Mouse (Mus musculus): ENCODE data around the gene Gm3776. TPM values are rescaled to one million over a fixed set of nuclear protein-coding genes. Genes with fewer than 3 reads are reported as not detected.
A peak's percentile ranks its signal among the peaks of the same experiment; 100 is the strongest.
"Not testable (repeated sequence)": the region's sequence is repeated elsewhere in the genome, so short reads cannot be mapped to it uniquely, and the experiment has no call there.

Gm3776 gene
- polyA plus RNA-seq, 1 experiment from 2014 or later: not detected

DNA sequence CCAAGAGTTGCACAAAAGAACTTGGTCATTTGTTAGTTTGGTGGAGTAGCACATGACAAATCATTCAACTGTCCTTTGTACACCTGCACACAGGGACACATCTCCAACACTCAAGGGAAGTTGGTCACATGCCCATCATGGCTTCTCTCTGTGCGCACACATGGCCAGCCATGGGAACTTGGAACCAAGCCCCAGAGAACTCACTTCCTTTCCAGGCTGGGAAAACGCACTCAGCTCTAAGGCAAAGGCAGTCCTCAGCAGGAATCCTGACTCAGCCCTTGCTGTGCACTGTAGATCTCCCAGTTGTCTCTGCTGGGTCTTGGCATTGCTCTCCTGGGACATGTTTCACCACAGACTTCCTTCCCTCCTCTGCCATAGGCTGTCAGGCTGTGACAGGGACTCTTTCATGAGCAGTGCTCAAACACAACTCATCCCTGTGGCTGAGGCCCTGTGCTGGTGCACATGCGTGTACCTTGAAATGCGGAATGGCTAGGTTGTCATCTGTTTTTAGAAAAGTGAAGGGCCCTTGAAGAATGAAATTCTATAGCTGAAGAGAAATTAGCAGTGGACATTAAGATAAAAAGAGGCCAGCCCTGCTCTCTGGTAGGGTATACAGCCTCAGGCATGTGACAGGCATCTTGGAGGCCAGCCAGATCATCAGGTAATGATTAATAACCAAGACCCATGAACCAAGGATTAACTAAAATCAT lies 25.2 kb downstream of the Gm3776 start:
- not testable (repeated sequence) for H3K27me3 ChIP-seq (ENCODE audit: control insufficient read depth, insufficient read depth, low read length); DNase-seq (ENCODE audit: low spot score); H3K4me2 ChIP-seq (ENCODE audit: low read depth); H3K27ac ChIP-seq (ENCODE audit: low read depth, low read length); H3K9ac ChIP-seq (ENCODE audit: low read length); H3K4me3 ChIP-seq (ENCODE audit: low read depth, low read length); ATAC-seq (ENCODE audit: insufficient read depth, low FRiP score, low TSS enrichment); H3K4me1 ChIP-seq (ENCODE audit: control insufficient read depth, insufficient read depth, low read length); H3K9me3 ChIP-seq (ENCODE audit: control insufficient read depth, low read length); H3K36me3 ChIP-seq (ENCODE audit: control insufficient read depth, insufficient read depth, low read length)
- 83% methylated on average over 4 of the region's 4 CpGs for WGBS

DNA sequence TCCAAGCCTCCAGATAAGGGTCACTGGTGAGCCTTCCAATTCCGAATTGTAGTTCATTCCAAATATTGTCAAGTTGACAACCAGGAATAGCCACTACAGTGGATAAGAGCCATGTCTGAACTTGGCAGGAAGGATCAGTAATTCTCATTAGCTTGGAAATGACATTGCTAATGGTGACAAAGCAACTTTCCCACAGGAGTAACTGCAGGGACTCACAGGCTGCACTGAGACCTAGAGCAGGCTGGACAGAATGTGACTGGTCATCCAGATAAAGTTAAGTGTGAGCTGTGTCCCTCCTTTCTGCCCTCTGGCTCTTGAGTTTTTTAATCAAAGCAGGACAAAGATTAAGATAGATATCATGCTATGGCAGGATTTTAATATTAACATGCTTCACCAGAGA lies 32.1 kb downstream of the Gm3776 start:
- H3K36me3 ChIP-seq (ENCODE audit: control insufficient read depth, insufficient read depth, low read length); H3K9me3 ChIP-seq (ENCODE audit: control insufficient read depth, low read length); DNase-seq (ENCODE audit: low spot score); ATAC-seq (ENCODE audit: insufficient read depth, low FRiP score, low TSS enrichment); H3K4me2 ChIP-seq (ENCODE audit: low read depth); H3K4me3 ChIP-seq (ENCODE audit: low read depth, low read length); H3K4me1 ChIP-seq (ENCODE audit: control insufficient read depth, insufficient read depth, low read length); H3K27me3 ChIP-seq (ENCODE audit: control insufficient read depth, insufficient read depth, low read length); H3K27ac ChIP-seq (ENCODE audit: low read depth, low read length); H3K9ac ChIP-seq (ENCODE audit: low read length): not testable (repeated sequence)
- WGBS: 76% methylated on average over 1 of the region's 1 CpGs

DNA sequence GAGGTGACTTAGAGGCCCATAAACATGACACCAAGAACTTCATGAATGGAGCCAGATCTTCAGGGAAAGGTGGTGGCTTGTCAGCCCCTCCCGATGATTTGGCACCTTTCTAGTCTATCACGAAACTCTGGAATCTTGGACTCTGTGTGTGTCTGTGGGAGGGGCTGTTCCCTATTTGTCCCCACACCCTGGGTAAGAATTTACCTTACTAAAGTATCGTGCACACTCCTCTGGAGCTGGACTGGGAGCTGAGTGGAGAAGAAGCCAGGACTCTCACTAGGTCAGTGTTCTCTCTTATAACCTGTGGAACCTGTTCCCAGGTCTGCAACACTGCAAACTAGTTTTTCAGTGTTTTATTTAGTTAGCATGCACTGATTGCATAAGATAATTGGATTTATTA lies 32.8 kb downstream of the Gm3776 start, which contains the start of gene Gm10639:
Gm10639 (plus strand) TSS at position 201 of the 400 bp plus-strand sequence.
- H3K27ac ChIP-seq (ENCODE audit: low read depth, low read length); H3K4me3 ChIP-seq (ENCODE audit: low read depth, low read length); H3K27me3 ChIP-seq (ENCODE audit: control insufficient read depth, insufficient read depth, low read length); ATAC-seq (ENCODE audit: insufficient read depth, low FRiP score, low TSS enrichment); H3K4me2 ChIP-seq (ENCODE audit: low read depth); H3K9ac ChIP-seq (ENCODE audit: low read length); H3K4me1 ChIP-seq (ENCODE audit: control insufficient read depth, insufficient read depth, low read length); H3K36me3 ChIP-seq (ENCODE audit: control insufficient read depth, insufficient read depth, low read length); DNase-seq (ENCODE audit: low spot score); H3K9me3 ChIP-seq (ENCODE audit: control insufficient read depth, low read length): not testable (repeated sequence)
- WGBS: 92% methylated on average over 3 of the region's 3 CpGs

DNA sequence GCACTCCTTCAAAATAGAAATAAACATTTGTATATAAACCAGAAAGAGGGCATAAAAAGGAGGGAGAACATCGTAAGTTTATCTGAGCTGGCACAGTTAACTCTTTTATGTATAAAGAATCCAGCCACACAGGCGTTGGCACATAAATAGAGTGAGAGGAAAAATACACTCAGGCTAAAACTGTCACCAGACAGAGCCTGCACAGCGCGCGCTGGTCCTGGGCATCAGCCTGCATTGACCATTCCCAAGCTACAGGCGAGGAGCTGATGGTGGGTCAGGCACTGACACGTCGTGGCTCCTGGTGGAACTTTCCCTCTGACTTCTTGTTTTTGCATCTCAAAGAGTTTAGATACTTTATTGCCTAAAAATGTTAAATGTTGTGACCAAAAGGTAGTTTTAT lies 35.5 kb downstream of the Gm3776 start:
- H3K9me3 ChIP-seq (ENCODE audit: control insufficient read depth, low read length); H3K36me3 ChIP-seq (ENCODE audit: control insufficient read depth, insufficient read depth, low read length); H3K4me1 ChIP-seq (ENCODE audit: control insufficient read depth, insufficient read depth, low read length); H3K9ac ChIP-seq (ENCODE audit: low read length); H3K27ac ChIP-seq (ENCODE audit: low read depth, low read length); H3K4me2 ChIP-seq (ENCODE audit: low read depth); DNase-seq (ENCODE audit: low spot score); H3K27me3 ChIP-seq (ENCODE audit: control insufficient read depth, insufficient read depth, low read length); H3K4me3 ChIP-seq (ENCODE audit: low read depth, low read length); ATAC-seq (ENCODE audit: insufficient read depth, low FRiP score, low TSS enrichment): not testable (repeated sequence)
- 90% methylated on average over 8 of the region's 8 CpGs for WGBS

DNA sequence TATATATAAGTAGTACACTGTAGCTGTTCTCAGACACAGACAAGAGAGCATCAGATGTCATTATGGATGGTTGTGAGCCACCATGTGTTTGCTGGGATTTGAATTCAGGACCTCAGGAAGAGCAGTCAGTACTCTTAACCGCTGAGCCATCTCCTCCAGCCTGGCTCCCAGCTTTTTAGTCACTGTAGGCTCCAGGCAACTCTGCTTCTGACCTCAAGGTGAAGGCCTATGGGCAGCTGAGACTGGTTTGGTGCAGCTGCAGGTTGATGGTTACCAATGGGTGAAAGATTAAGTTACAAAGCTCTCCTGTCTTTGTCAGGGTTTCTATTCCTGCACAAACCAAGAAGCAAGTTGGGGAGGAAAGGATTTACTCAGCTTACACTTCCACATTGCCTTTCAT lies 36.8 kb downstream of the Gm3776 start:
- H3K4me3 ChIP-seq (ENCODE audit: low read depth, low read length); H3K27ac ChIP-seq (ENCODE audit: low read depth, low read length); H3K36me3 ChIP-seq (ENCODE audit: control insufficient read depth, insufficient read depth, low read length); H3K9ac ChIP-seq (ENCODE audit: low read length); H3K4me2 ChIP-seq (ENCODE audit: low read depth); H3K4me1 ChIP-seq (ENCODE audit: control insufficient read depth, insufficient read depth, low read length); H3K27me3 ChIP-seq (ENCODE audit: control insufficient read depth, insufficient read depth, low read length); ATAC-seq (ENCODE audit: insufficient read depth, low FRiP score, low TSS enrichment); H3K9me3 ChIP-seq (ENCODE audit: control insufficient read depth, low read length); DNase-seq (ENCODE audit: low spot score): not testable (repeated sequence)
- 79% methylated on average over 1 of the region's 1 CpGs for WGBS

DNA sequence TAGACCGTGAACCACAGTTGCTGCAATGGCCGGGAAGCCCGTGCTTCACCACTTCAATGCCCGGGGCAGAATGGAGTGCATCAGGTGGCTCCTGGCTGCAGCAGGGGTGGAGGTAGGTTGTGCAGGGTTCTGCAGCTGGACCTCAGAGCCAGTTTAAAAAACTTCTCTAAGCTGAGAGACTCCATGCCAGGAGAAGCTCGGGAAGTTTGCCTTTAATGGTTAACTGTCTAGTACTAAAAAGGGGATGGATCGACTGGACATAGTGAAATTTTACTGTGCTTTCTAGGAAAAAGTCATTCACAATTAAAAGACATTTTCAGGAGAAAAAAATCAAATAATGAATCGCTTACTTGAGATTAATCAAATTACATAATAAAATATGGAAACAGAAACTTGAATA lies 37.9 kb downstream of the Gm3776 start:
- H3K4me3 ChIP-seq (ENCODE audit: low read depth, low read length); H3K9ac ChIP-seq (ENCODE audit: low read length); H3K4me1 ChIP-seq (ENCODE audit: control insufficient read depth, insufficient read depth, low read length); ATAC-seq (ENCODE audit: insufficient read depth, low FRiP score, low TSS enrichment); DNase-seq (ENCODE audit: low spot score); H3K27me3 ChIP-seq (ENCODE audit: control insufficient read depth, insufficient read depth, low read length); H3K9me3 ChIP-seq (ENCODE audit: control insufficient read depth, low read length); H3K4me2 ChIP-seq (ENCODE audit: low read depth); H3K36me3 ChIP-seq (ENCODE audit: control insufficient read depth, insufficient read depth, low read length); H3K27ac ChIP-seq (ENCODE audit: low read depth, low read length): not testable (repeated sequence)
- WGBS: 76% methylated on average over 4 of the region's 7 CpGs

DNA sequence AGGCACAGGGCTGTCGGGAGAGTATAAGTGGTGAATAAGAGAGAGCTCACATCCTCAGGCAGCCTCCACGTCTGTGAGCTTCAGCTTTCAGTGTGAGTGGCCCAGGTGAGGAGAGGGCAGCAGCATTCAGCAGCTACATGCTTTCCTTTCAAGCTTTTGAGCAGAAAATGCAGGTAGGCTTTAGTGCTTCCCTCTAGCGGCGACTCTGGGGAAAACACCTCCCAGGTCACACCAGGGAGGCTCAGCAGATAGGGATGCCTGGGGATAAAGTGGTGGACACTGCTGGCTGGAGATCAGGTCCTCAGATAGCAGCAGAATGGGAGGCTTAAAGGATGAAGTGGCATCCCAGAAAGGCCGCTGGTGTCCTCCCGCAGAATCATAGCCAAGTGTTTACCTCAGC lies 39.2 kb downstream of the Gm3776 start:
- peak; percentile 65 for DNase-seq (ENCODE audit: low spot score)
- H3K4me1 ChIP-seq (ENCODE audit: control insufficient read depth, insufficient read depth, low read length); ATAC-seq (ENCODE audit: insufficient read depth, low FRiP score, low TSS enrichment); H3K27me3 ChIP-seq (ENCODE audit: control insufficient read depth, insufficient read depth, low read length); H3K4me3 ChIP-seq (ENCODE audit: low read depth, low read length); H3K9me3 ChIP-seq (ENCODE audit: control insufficient read depth, low read length); H3K9ac ChIP-seq (ENCODE audit: low read length); H3K36me3 ChIP-seq (ENCODE audit: control insufficient read depth, insufficient read depth, low read length); H3K4me2 ChIP-seq (ENCODE audit: low read depth); H3K27ac ChIP-seq (ENCODE audit: low read depth, low read length): not testable (repeated sequence)
- WGBS: 18% methylated on average over 6 of the region's 6 CpGs

DNA sequence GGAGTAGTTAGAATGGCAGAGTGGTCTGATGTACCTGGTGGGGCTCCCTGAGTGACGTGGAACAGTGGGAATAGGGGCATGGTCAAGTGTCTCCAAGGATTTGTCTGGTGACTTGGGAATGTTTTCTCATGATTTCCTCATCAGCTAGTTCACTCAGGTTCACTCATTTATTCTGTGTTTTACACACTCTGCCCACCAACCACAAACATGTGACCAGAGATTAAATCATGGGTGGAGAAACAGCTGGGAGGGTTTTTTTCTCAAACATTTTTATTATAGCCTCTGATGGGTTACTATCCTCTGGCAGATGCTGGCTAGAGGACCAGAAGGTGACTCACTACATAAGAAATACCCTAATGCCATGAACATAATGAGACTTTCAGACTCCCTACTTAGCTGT lies 41.3 kb downstream of the Gm3776 start:
- Histone ChIP-seq H3K4me2 (ENCODE audit: low read depth) (no peak overlapping the region), H3K9ac (ENCODE audit: low read length) (no peak overlapping the region), H3K27ac (ENCODE audit: low read depth, low read length) (no peak overlapping the region), H3K36me3 (ENCODE audit: control insufficient read depth, insufficient read depth, low read length) (no peaks in the 10 kb centered on the region), H3K27me3 (ENCODE audit: control insufficient read depth, insufficient read depth, low read length) (no peaks in the 10 kb centered on the region), H3K4me1 (ENCODE audit: control insufficient read depth, insufficient read depth, low read length) (no peaks in the 10 kb centered on the region), H3K4me3 (ENCODE audit: low read depth, low read length) (no peak overlapping the region), H3K9me3 (ENCODE audit: control insufficient read depth, low read length) (no peaks in the 10 kb centered on the region)
- DNase-seq (ENCODE audit: low spot score) (no peak), ATAC-seq (ENCODE audit: insufficient read depth, low FRiP score, low TSS enrichment) (no peak)
- 77% methylated on average over 1 of the region's 1 CpGs for WGBS

DNA sequence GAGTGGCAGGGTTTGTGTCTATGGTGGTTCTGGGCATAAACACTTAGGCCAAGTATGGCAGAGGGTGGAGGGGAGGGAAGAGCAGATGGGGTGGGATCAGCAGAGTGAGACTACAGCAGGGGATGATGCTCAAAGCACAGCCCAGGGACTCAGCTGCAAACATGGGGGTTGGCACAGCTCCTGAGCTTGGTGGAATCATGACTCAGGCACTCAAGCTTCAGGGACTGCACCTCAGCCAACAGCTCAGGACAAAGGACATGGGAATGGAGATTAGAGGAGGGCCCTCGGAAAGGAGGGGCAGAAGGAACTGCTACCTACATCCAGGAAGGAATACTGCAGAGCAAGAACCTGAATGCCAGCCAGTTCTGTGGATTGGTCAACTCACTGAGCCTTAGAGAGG lies 42.2 kb downstream of the Gm3776 start:
- H3K36me3 ChIP-seq (ENCODE audit: control insufficient read depth, insufficient read depth, low read length); ATAC-seq (ENCODE audit: insufficient read depth, low FRiP score, low TSS enrichment); H3K4me3 ChIP-seq (ENCODE audit: low read depth, low read length): not testable (repeated sequence)

More for the DNA sequence above, 42.2 kb downstream of the Gm3776 start:
- not testable (repeated sequence) for H3K27ac ChIP-seq (ENCODE audit: low read depth, low read length); H3K4me1 ChIP-seq (ENCODE audit: control insufficient read depth, insufficient read depth, low read length); H3K9me3 ChIP-seq (ENCODE audit: control insufficient read depth, low read length); H3K4me2 ChIP-seq (ENCODE audit: low read depth); H3K9ac ChIP-seq (ENCODE audit: low read length); DNase-seq (ENCODE audit: low spot score); H3K27me3 ChIP-seq (ENCODE audit: control insufficient read depth, insufficient read depth, low read length)
- 89% methylated on average over 1 of the region's 1 CpGs for WGBS
